Mouse (Mus musculus): ENCODE results near the gene Cep112. TPM values are rescaled to one million over a fixed set of nuclear protein-coding genes. Genes with fewer than 3 reads are reported as not detected.

Gene Cep112
- polyA plus RNA-seq (2012; ENCODE audit: insufficient read depth, low replicate concordance) = not detected in 2 replicates

- Histone ChIP-seq H3K4me3 (replicated peaks) (peak within 1 kb of the TSS; percentile 89), H3K9me3 (no peaks in the 10 kb centered on the region), H3K4me1 (peaks cover 28% of the 10 kb centered on the region), H3K27me3 (replicated peaks) (peaks cover 55% of the 10 kb centered on the region), H3K36me3 (replicated peaks; ENCODE audit: low read length) (no peaks in the 10 kb centered on the region)
- TF ChIP-seq GATA1 (IDR thresholded peaks at IDR 0.05; ENCODE audit: borderline replicate concordance, low read length) = no peak
- TF ChIP-seq FLI1 (IDR thresholded peaks at IDR 0.05; ENCODE audit: low read length) = no peak
Observed at GRCm38 (mm10) chr11:108424889-108425591, at the start of gene Cep112. Gene Cep112 (plus strand): TSS chr11:108425192.

GRCm38 (mm10) chr11:108376815-108377214 lies 48.2 kb upstream of the Cep112 start:
- Histone ChIP-seq H3K4me3 (replicated peaks) (no peak overlapping the region), H3K4me1 (peaks cover 55% of the 10 kb centered on the region)
- TF ChIP-seq FLI1 (IDR thresholded peaks at IDR 0.05; ENCODE audit: low read length) (no peak), GATA1 (IDR thresholded peaks at IDR 0.05; ENCODE audit: borderline replicate concordance, low read length) (no peak)

GRCm38 (mm10) chr11:108377680-108378362 lies 47.2 kb upstream of the Cep112 start:
- peaks cover 8% of the 10 kb centered on the region for H3K9me3 ChIP-seq
- peaks cover 55% of the 10 kb centered on the region for H3K4me1 ChIP-seq
- H3K27me3 ChIP-seq (replicated peaks) = peaks cover 12% of the 10 kb centered on the region
- H3K4me3 ChIP-seq (replicated peaks) = peak overlapping the region; percentile 48
- no peak for TF ChIP-seq GATA1 (IDR thresholded peaks at IDR 0.05; ENCODE audit: borderline replicate concordance, low read length)
- TF ChIP-seq FLI1 (IDR thresholded peaks at IDR 0.05; ENCODE audit: low read length) = no peak
- no peaks in the 10 kb centered on the region for H3K36me3 ChIP-seq (replicated peaks; ENCODE audit: low read length)

More at GRCm38 (mm10) chr11:108376815-108377214, 48.2 kb upstream of the Cep112 start:
- H3K27me3 ChIP-seq (replicated peaks) = peaks cover 7% of the 10 kb centered on the region
- peaks cover 3% of the 10 kb centered on the region; the same call in 1 of the 2 replicates for H3K9me3 ChIP-seq
- no peaks in the 10 kb centered on the region for H3K36me3 ChIP-seq (replicated peaks; ENCODE audit: low read length)

GRCm38 (mm10) chr11:108378363-108378751 lies 46.6 kb upstream of the Cep112 start:
- Histone ChIP-seq H3K27me3 (replicated peaks) (peaks cover 14% of the 10 kb centered on the region), H3K36me3 (replicated peaks; ENCODE audit: low read length) (no peaks in the 10 kb centered on the region), H3K4me1 (peaks cover 50% of the 10 kb centered on the region), H3K9me3 (peaks cover 12% of the 10 kb centered on the region), H3K4me3 (replicated peaks) (no peak overlapping the region)
- TF ChIP-seq FLI1 (IDR thresholded peaks at IDR 0.05; ENCODE audit: low read length) (no peak), GATA1 (IDR thresholded peaks at IDR 0.05; ENCODE audit: borderline replicate concordance, low read length) (no peak)

- H3K36me3 ChIP-seq (replicated peaks; ENCODE audit: low read length) = no peaks in the 10 kb centered on the region
- H3K4me3 ChIP-seq (replicated peaks) = no peak overlapping the region
- peaks cover 12% of the 10 kb centered on the region for H3K27me3 ChIP-seq (replicated peaks)
- peaks cover 11% of the 10 kb centered on the region for H3K9me3 ChIP-seq
- H3K4me1 ChIP-seq = peaks cover 28% of the 10 kb centered on the region
- TF ChIP-seq FLI1 (IDR thresholded peaks at IDR 0.05; ENCODE audit: low read length) (no peak), GATA1 (IDR thresholded peaks at IDR 0.05; ENCODE audit: borderline replicate concordance, low read length) (no peak)
Observed at GRCm38 (mm10) chr11:108382664-108383063, 42.3 kb upstream of the Cep112 start.

GRCm38 (mm10) chr11:108384920-108385665 lies 39.9 kb upstream of the Cep112 start:
- no peak overlapping the region for H3K4me3 ChIP-seq (replicated peaks)
- no peaks in the 10 kb centered on the region for H3K36me3 ChIP-seq (replicated peaks; ENCODE audit: low read length)
- TF ChIP-seq GATA1 (IDR thresholded peaks at IDR 0.05; ENCODE audit: borderline replicate concordance, low read length) (no peak), FLI1 (IDR thresholded peaks at IDR 0.05; ENCODE audit: low read length) (no peak)
- H3K27me3 ChIP-seq (replicated peaks) = peaks cover 9% of the 10 kb centered on the region
- H3K4me1 ChIP-seq = peaks cover 11% of the 10 kb centered on the region
- H3K9me3 ChIP-seq = peaks cover 11% of the 10 kb centered on the region

GRCm38 (mm10) chr11:108385666-108386024 lies 39.3 kb upstream of the Cep112 start:
- TF ChIP-seq GATA1 (IDR thresholded peaks at IDR 0.05; ENCODE audit: borderline replicate concordance, low read length) = no peak
- no peak for TF ChIP-seq FLI1 (IDR thresholded peaks at IDR 0.05; ENCODE audit: low read length)
- no peaks in the 10 kb centered on the region for H3K36me3 ChIP-seq (replicated peaks; ENCODE audit: low read length)
- H3K4me3 ChIP-seq (replicated peaks) = no peak overlapping the region
- peaks cover 9% of the 10 kb centered on the region for H3K27me3 ChIP-seq (replicated peaks)
- H3K4me1 ChIP-seq = peaks cover 6% of the 10 kb centered on the region
- H3K9me3 ChIP-seq = peaks cover 11% of the 10 kb centered on the region

GRCm38 (mm10) chr11:108395061-108395460 lies 29.9 kb upstream of the Cep112 start:
- Histone ChIP-seq H3K4me3 (replicated peaks) (no peak overlapping the region), H3K36me3 (replicated peaks; ENCODE audit: low read length) (no peaks in the 10 kb centered on the region), H3K4me1 (no peaks in the 10 kb centered on the region), H3K9me3 (no peaks in the 10 kb centered on the region; the same call in 1 of the 2 replicates), H3K27me3 (replicated peaks) (peaks cover 25% of the 10 kb centered on the region)
- TF ChIP-seq FLI1 (IDR thresholded peaks at IDR 0.05; ENCODE audit: low read length) (no peak), GATA1 (IDR thresholded peaks at IDR 0.05; ENCODE audit: borderline replicate concordance, low read length) (no peak)

- Histone ChIP-seq H3K36me3 (replicated peaks; ENCODE audit: low read length) (no peaks in the 10 kb centered on the region), H3K9me3 (no peaks in the 10 kb centered on the region; the same call in 1 of the 2 replicates), H3K4me3 (replicated peaks) (no peak overlapping the region), H3K27me3 (replicated peaks) (peaks cover 25% of the 10 kb centered on the region), H3K4me1 (no peaks in the 10 kb centered on the region)
- TF ChIP-seq GATA1 (IDR thresholded peaks at IDR 0.05; ENCODE audit: borderline replicate concordance, low read length) = no peak
- no peak for TF ChIP-seq FLI1 (IDR thresholded peaks at IDR 0.05; ENCODE audit: low read length)
Observed at GRCm38 (mm10) chr11:108396076-108396829, 28.7 kb upstream of the Cep112 start.

All from megakaryocyte, embryonic 14.5 days (primary cell).